Mouse (Mus musculus) liver, embryonic 14.5 days (tissue): ENCODE results near the gene Dnajc11. TPM values are rescaled to one million over a fixed set of nuclear protein-coding genes. Genes with fewer than 3 reads are reported as not detected.

Experiments used
- ATAC-seq: fragments of 200-750 bp; cut with Nextera tagmentation; 2 replicates; pipeline ENCODE4 v1.8.0; 2017; ENCODE audit warnings: moderate number of reproducible peaks, mild to moderate bottlenecking, moderate library complexity; ENCODE audit not compliant: insufficient read depth
- DNase-seq, 3 experiments: peaks; one replicate each; pipeline ENCODE4 v3.0.0-alpha.2; 2012 to 2013; ENCODE audit warnings: low read depth in 3 of 3, low spot score in 3 of 3
- H3K27ac ChIP-seq: fragments of 300-500 bp; sonication (generic); 2 replicates; pipeline ENCODE4 v1.5.1; 2014; ENCODE audit warnings: moderate library complexity, mild to moderate bottlenecking, control low read depth, inconsistent platforms
- H3K27me3 ChIP-seq: fragments of 300-500 bp; sonication (generic); 2 replicates; pipeline ENCODE4 v1.6.1; 2014; ENCODE audit warnings: mild to moderate bottlenecking, low read length, moderate library complexity; ENCODE audit not compliant: control insufficient read depth, insufficient read depth
- H3K36me3 ChIP-seq: fragments of 300-500 bp; sonication (generic); replicated peaks from 2 replicates; pipeline ENCODE4 v1.6.1; 2014; ENCODE audit warnings: low read depth; ENCODE audit not compliant: control insufficient read depth, insufficient read depth
- H3K4me1 ChIP-seq, 2 experiments: fragments of 200-500 bp in 1 of 2; fragments of 300-500 bp in 1 of 2; sonication (generic) in 1 of 2; replicated peaks; 2 replicates each; pipeline ENCODE4 v1.6.1; 2012 to 2014; ENCODE audit warnings: antibody characterized with exemption in 1 of 2, inconsistent platforms in 1 of 2, low read length in 1 of 2; ENCODE audit not compliant: control insufficient read depth in 2 of 2, insufficient read depth in 2 of 2
- H3K4me2 ChIP-seq: fragments of 300-500 bp; sonication (generic); 2 replicates; pipeline ENCODE4 v1.6.1; 2014; ENCODE audit warnings: low read depth, mild to moderate bottlenecking, control low read depth, moderate library complexity
- H3K4me3 ChIP-seq, 2 experiments: fragments of 200-500 bp in 1 of 2; fragments of 300-500 bp in 1 of 2; sonication (generic) in 1 of 2; 2 replicates each; pipeline ENCODE4 v1.5.1; 2012 to 2014; ENCODE audit warnings: low read depth in 2 of 2, low read length in 2 of 2, mild to moderate bottlenecking in 2 of 2, control low read depth in 1 of 2, inconsistent platforms in 1 of 2, moderate library complexity in 1 of 2; ENCODE audit not compliant: insufficient read depth in 1 of 2
- H3K9ac ChIP-seq: fragments of 300-500 bp; sonication (generic); replicated peaks from 2 replicates; pipeline ENCODE4 v1.6.1; 2014; ENCODE audit warnings: mild to moderate bottlenecking, control low read depth, moderate library complexity
- H3K9me3 ChIP-seq: fragments of 300-500 bp; sonication (generic); 2 replicates; pipeline ENCODE4 v1.6.1; 2016; ENCODE audit warnings: low read length, mixed read lengths; ENCODE audit not compliant: control insufficient read depth
- CTCF ChIP-seq: IDR thresholded peaks from 2 replicates; pipeline ENCODE4 v1.5.1; 2016; ENCODE audit warnings: antibody characterized with exemption, low read depth, control low read depth
- EP300 ChIP-seq: IDR thresholded peaks from 2 replicates; pipeline ENCODE4 v1.6.1; 2016; ENCODE audit warnings: antibody characterized with exemption, low read depth
- WGBS: fragments of 180-500 bp; shearing (Covaris S2); extraction: QIAGEN DNeasy Blood & Tissue Kit; methylation state at CpG from one replicate; pipeline ENCODE4 v1.1.7; 2014; ENCODE audit not compliant: insufficient replicate concordance; 5-methylcytosine and 5-hydroxymethylcytosine counted together
- polyA plus RNA-seq, 2 experiments: library from polyadenylated mRNA; depleted of rRNA in 1 of 2; stranded (reverse) in 1 of 2; unstranded in 1 of 2; fragments of >200 nt; fragmentation: Nextera tagmentation in 1 of 2; extraction: Ambion mirVana in 1 of 2; gene quantifications; 2 replicates each; pipeline versions ENCODE4 v1.2.1 to v1.2.3; 2012 to 2014

The Dnajc11 gene
- polyA plus RNA-seq, 2 experiments: 32.9 TPM

GRCm38 (mm10) chr4:151916271-151916670 is 17.2 kb upstream of the Dnajc11 start:
- no peaks in the 10 kb centered on the region; the same call in 1 of the 2 replicates for H3K9me3 ChIP-seq
- no peak overlapping the region for H3K9ac ChIP-seq
- no peaks in the 10 kb centered on the region for H3K36me3 ChIP-seq
- H3K4me2 ChIP-seq: no peak overlapping the region
- 75% methylated on average over 11 of the region's 11 CpGs for WGBS
- ATAC-seq: no peak
- no peak for TF ChIP-seq CTCF
- TF ChIP-seq EP300: no peak
- no peak overlapping the region for H3K4me3 ChIP-seq
- H3K27me3 ChIP-seq: no peaks in the 10 kb centered on the region
- H3K27ac ChIP-seq: no peak overlapping the region
- peaks cover 5 to 16% of the 10 kb centered on the region in 2 experiments for H3K4me1 ChIP-seq
- no peak for DNase-seq

- peak overlapping the region; percentile 13; the same call in 1 of the 2 replicates for H3K27ac ChIP-seq
- no peak for TF ChIP-seq CTCF
- no peak for TF ChIP-seq EP300
- 51% methylated on average over 20 of the region's 20 CpGs for WGBS
Observed at GRCm38 (mm10) chr4:151919135-151919840, 14.2 kb upstream of the Dnajc11 start.

GRCm38 (mm10) chr4:151919900-151920643 is 13.4 kb upstream of the Dnajc11 start:
- ATAC-seq (peak; percentile 71), DNase-seq (peak; percentile 29 to 47 (median 35))
- H3K4me1 ChIP-seq: peaks cover 5 to 16% of the 10 kb centered on the region in 2 experiments
- no peaks in the 10 kb centered on the region; the same call in 1 of the 2 replicates for H3K9me3 ChIP-seq
- peak overlapping the region; percentile 58 for H3K4me2 ChIP-seq
- no peaks in the 10 kb centered on the region for H3K27me3 ChIP-seq
- TF ChIP-seq EP300: peak; percentile 24; the same call in 1 of the 2 replicates
- peak; percentile 92 for TF ChIP-seq CTCF
- peak overlapping the region in 1 of 2 experiments; percentile 5; a peak in 1 of 4 replicates for H3K4me3 ChIP-seq
- H3K9ac ChIP-seq: peak overlapping the region; percentile 43
- H3K36me3 ChIP-seq: no peaks in the 10 kb centered on the region
- 19% methylated on average over 16 of the region's 16 CpGs for WGBS
- peak overlapping the region; percentile 13; the same call in 1 of the 2 replicates for H3K27ac ChIP-seq

More at GRCm38 (mm10) chr4:151919135-151919840, 14.2 kb upstream of the Dnajc11 start:
- DNase-seq (no peak), ATAC-seq (peak; percentile 64; the same call in 1 of the 2 replicates)
- Histone ChIP-seq H3K9me3 (no peaks in the 10 kb centered on the region; the same call in 1 of the 2 replicates), H3K36me3 (no peaks in the 10 kb centered on the region), H3K4me3 (no peak overlapping the region), H3K4me1 (peaks cover 5 to 16% of the 10 kb centered on the region in 2 experiments), H3K27me3 (no peaks in the 10 kb centered on the region), H3K9ac (no peak overlapping the region), H3K4me2 (peak overlapping the region; percentile 58)

GRCm38 (mm10) chr4:151922124-151922523 is 11.4 kb upstream of the Dnajc11 start:
- no peak for DNase-seq
- Histone ChIP-seq H3K4me1 (peaks cover 5 to 16% of the 10 kb centered on the region in 2 experiments), H3K9me3 (no peaks in the 10 kb centered on the region; the same call in 1 of the 2 replicates), H3K9ac (no peak overlapping the region), H3K27me3 (no peaks in the 10 kb centered on the region), H3K36me3 (no peaks in the 10 kb centered on the region), H3K27ac (no peak overlapping the region), H3K4me2 (no peak overlapping the region), H3K4me3 (no peak overlapping the region)
- no peak for ATAC-seq
- WGBS: 85% methylated on average over 3 of the region's 3 CpGs
- TF ChIP-seq CTCF: no peak
- no peak for TF ChIP-seq EP300
